Mouse (Mus musculus) T-helper 17 cell (primary cell): ENCODE data around the gene 1700028J19Rik.

ENCODE experiments used
- in situ Hi-C, 2 experiments: fragments of 300-600 bp; cut with MboI, MseI; formaldehyde crosslinking; loops; 1 replicate in 1 of 2; 2 replicates in 1 of 2; pipeline ENCODE4 v1.15.1; 2025; ENCODE audit warnings: high pct_unique_total_duplicates in 2 of 2

1700028J19Rik gene

GRCm38 (mm10) chr7:44246055-44246983 lies at the start of gene 1700028J19Rik, which contains the start of gene 2410002F23Rik:
TSS of gene 1700028J19Rik (minus strand) at chr7:44246695.
TSS of gene 2410002F23Rik (plus strand) at chr7:44246722.
- in situ Hi-C loops = loop anchor here in 1 of 2 experiments (10.0 kb wide), 1 partner anchor 932 kb away; the partner anchor contains the start of gene Zfp715

GRCm38 (mm10) chr7:44291418-44291817 lies 44.9 kb upstream of the 1700028J19Rik start:
- in situ Hi-C loops = no loop called here

GRCm38 (mm10) chr7:44290986-44291385 lies 44.5 kb upstream of the 1700028J19Rik start:
- in situ Hi-C loops = no loop called here

GRCm38 (mm10) chr7:44287760-44288159 lies 41.3 kb upstream of the 1700028J19Rik start:
- in situ Hi-C loops = no loop called here

- in situ Hi-C loops = no loop called here
Measured at GRCm38 (mm10) chr7:44281586-44281985, 35.1 kb upstream of the 1700028J19Rik start.

GRCm38 (mm10) chr7:44280959-44281358 lies 34.5 kb upstream of the 1700028J19Rik start:
- in situ Hi-C loops = no loop called here

GRCm38 (mm10) chr7:44277250-44277622 lies 30.7 kb upstream of the 1700028J19Rik start:
- in situ Hi-C loops = no loop called here

- in situ Hi-C loops = no loop called here
Measured at GRCm38 (mm10) chr7:44276461-44277249, 30.2 kb upstream of the 1700028J19Rik start.

- in situ Hi-C loops = no loop called here
Measured at GRCm38 (mm10) chr7:44275546-44275945, 29.1 kb upstream of the 1700028J19Rik start.

- in situ Hi-C loops = no loop called here
Measured at GRCm38 (mm10) chr7:44274096-44274495, 27.6 kb upstream of the 1700028J19Rik start.

- in situ Hi-C loops = no loop called here
Measured at GRCm38 (mm10) chr7:44273446-44273845, 27.0 kb upstream of the 1700028J19Rik start.

- in situ Hi-C loops = no loop called here
Measured at GRCm38 (mm10) chr7:44272546-44272945, 26.1 kb upstream of the 1700028J19Rik start.

GRCm38 (mm10) chr7:44271309-44271708 lies 24.8 kb upstream of the 1700028J19Rik start:
- in situ Hi-C loops = no loop called here

GRCm38 (mm10) chr7:44269397-44269796 lies 22.9 kb upstream of the 1700028J19Rik start:
- in situ Hi-C loops = loop anchor here (5.0 kb wide), 2 partner anchors 83 to 213 kb away; no protein-coding TSS in a partner anchor

GRCm38 (mm10) chr7:44268117-44268516 lies 21.6 kb upstream of the 1700028J19Rik start:
- in situ Hi-C loops = loop anchor here (5.0 kb wide), 2 partner anchors 84 to 214 kb away; no protein-coding TSS in a partner anchor

GRCm38 (mm10) chr7:44262791-44263643 lies 16.5 kb upstream of the 1700028J19Rik start:
- in situ Hi-C loops = loop anchor here in 1 of 2 experiments (5.0 kb wide), 2 partner anchors 49 to 224 kb away; partner anchors contain the start of gene Shank1

- in situ Hi-C loops = loop anchor here in 1 of 2 experiments (5.0 kb wide), 2 partner anchors 51 to 226 kb away; partner anchors contain the start of gene Shank1
Measured at GRCm38 (mm10) chr7:44261147-44261546, 14.7 kb upstream of the 1700028J19Rik start, which contains the start of gene Gm15517. TSS of gene Gm15517 (plus strand) at chr7:44261447.

- in situ Hi-C loops = loop anchor here in 1 of 2 experiments (5.0 kb wide), 2 partner anchors 52 to 227 kb away; partner anchors contain the start of gene Shank1
Measured at GRCm38 (mm10) chr7:44260410-44260809, 13.9 kb upstream of the 1700028J19Rik start.

- in situ Hi-C loops = loop anchor here in 1 of 2 experiments (5.0 to 10.0 kb wide), 2 partner anchors 95 to 812 kb away; partner anchors contain the start of genes Cldnd2, Etfb and Gm45233
Measured at GRCm38 (mm10) chr7:44257278-44257677, 10.8 kb upstream of the 1700028J19Rik start, which contains the start of gene Acp4. TSS of gene Acp4 (minus strand) at chr7:44257378.

- in situ Hi-C loops = loop anchor here in 1 of 2 experiments (5.0 to 10.0 kb wide), 2 partner anchors 97 to 810 kb away; partner anchors contain the start of genes Cldnd2, Etfb and Gm45233
Measured at GRCm38 (mm10) chr7:44254930-44255329, 8.4 kb upstream of the 1700028J19Rik start.
